Mouse (Mus musculus) hindbrain, embryonic 14.5 days (tissue): ENCODE measurements around the gene Svbp. TPM values are rescaled to one million over a fixed set of nuclear protein-coding genes. Genes with fewer than 3 reads are reported as not detected.

Source experiments
- ATAC-seq: fragments of 200-750 bp; cut with Nextera tagmentation; 2 replicates; pipeline ENCODE4 v1.8.0; 2017; ENCODE audit warnings: moderate number of reproducible peaks, mild to moderate bottlenecking, moderate TSS enrichment, moderate library complexity; ENCODE audit not compliant: low FRiP score
- DNase-seq: peaks from one replicate; pipeline ENCODE4 v3.0.0-alpha.2; 2015; ENCODE audit warnings: low spot score
- H3K27ac ChIP-seq: fragments of 300-500 bp; sonication (generic); 2 replicates; pipeline ENCODE4 v1.5.1; 2014; ENCODE audit warnings: mild to moderate bottlenecking, moderate library complexity
- H3K27me3 ChIP-seq: fragments of 300-500 bp; sonication (generic); 2 replicates; pipeline ENCODE4 v1.6.1; 2014; ENCODE audit warnings: mild to moderate bottlenecking, low read length, mixed read lengths; ENCODE audit not compliant: control insufficient read depth, insufficient read depth
- H3K36me3 ChIP-seq: fragments of 300-500 bp; sonication (generic); replicated peaks from 2 replicates; pipeline ENCODE4 v1.6.1; 2014; ENCODE audit not compliant: control insufficient read depth, insufficient read depth
- H3K4me1 ChIP-seq: fragments of 300-500 bp; sonication (generic); replicated peaks from 2 replicates; pipeline ENCODE4 v1.6.1; 2014; ENCODE audit warnings: antibody characterized with exemption, low read length, mixed read lengths; ENCODE audit not compliant: control insufficient read depth, insufficient read depth
- H3K4me2 ChIP-seq: fragments of 300-500 bp; sonication (generic); replicated peaks from 2 replicates; pipeline ENCODE4 v1.6.1; 2014; ENCODE audit warnings: mild to moderate bottlenecking, moderate library complexity
- H3K4me3 ChIP-seq: fragments of 300-500 bp; sonication (generic); replicated peaks from 2 replicates; pipeline ENCODE4 v1.5.1; 2014; ENCODE audit warnings: mild to moderate bottlenecking, low read length
- H3K9ac ChIP-seq: fragments of 300-500 bp; sonication (generic); 2 replicates; pipeline ENCODE4 v1.6.1; 2014
- H3K9me3 ChIP-seq: fragments of 300-500 bp; sonication (generic); 2 replicates; pipeline ENCODE4 v1.6.1; 2016; ENCODE audit warnings: low read length; ENCODE audit not compliant: control insufficient read depth
- WGBS: fragments of 180-500 bp; shearing (Covaris S2); extraction: QIAGEN DNeasy Blood & Tissue Kit; methylation state at CpG from one replicate; pipeline ENCODE4 v1.1.7; 2014; 5-methylcytosine and 5-hydroxymethylcytosine counted together
- polyA plus RNA-seq: library from polyadenylated mRNA; unstranded; fragments of >200 nt; fragmentation: Nextera tagmentation; extraction: Ambion mirVana; gene quantifications from 2 replicates; pipeline ENCODE4 v1.2.1, GENCODE M21; 2014

Gene Svbp
- polyA plus RNA-seq, 1 experiment from 2014 or later = 251 TPM

- 4% methylated on average over 4 of the region's 4 CpGs for WGBS
These were observed 27.4 kb upstream of the Svbp start for GRCm38 (mm10) chr4:119167663-119168062.

GRCm38 (mm10) chr4:119172919-119173650, 22.0 kb upstream of the Svbp start:
- peaks cover 11% of the 10 kb centered on the region for H3K4me1 ChIP-seq
- ATAC-seq (no peak), DNase-seq (no peak)
- no peaks in the 10 kb centered on the region for H3K27me3 ChIP-seq
- H3K4me2 ChIP-seq = peak overlapping the region; percentile 92
- peaks cover 8% of the 10 kb centered on the region for H3K36me3 ChIP-seq
- no peaks in the 10 kb centered on the region for H3K9me3 ChIP-seq
- peak overlapping the region; percentile 54; the same call in 1 of the 2 replicates for H3K27ac ChIP-seq
- 44% methylated on average over 18 of the region's 18 CpGs for WGBS
- peak overlapping the region; percentile 67 for H3K4me3 ChIP-seq
- peak overlapping the region; percentile 77 for H3K9ac ChIP-seq

More at GRCm38 (mm10) chr4:119167663-119168062, 27.4 kb upstream of the Svbp start:
- Histone ChIP-seq H3K4me1 (peaks cover 4% of the 10 kb centered on the region), H3K36me3 (peaks cover 8% of the 10 kb centered on the region), H3K9me3 (no peaks in the 10 kb centered on the region), H3K9ac (no peak overlapping the region), H3K27me3 (no peaks in the 10 kb centered on the region), H3K27ac (no peak overlapping the region), H3K4me2 (no peak overlapping the region), H3K4me3 (no peak overlapping the region)
- DNase-seq (peak; percentile 89), ATAC-seq (0 out of 2 replicates have a peak, but pooled peaks have one; percentile 48)

DNA sequence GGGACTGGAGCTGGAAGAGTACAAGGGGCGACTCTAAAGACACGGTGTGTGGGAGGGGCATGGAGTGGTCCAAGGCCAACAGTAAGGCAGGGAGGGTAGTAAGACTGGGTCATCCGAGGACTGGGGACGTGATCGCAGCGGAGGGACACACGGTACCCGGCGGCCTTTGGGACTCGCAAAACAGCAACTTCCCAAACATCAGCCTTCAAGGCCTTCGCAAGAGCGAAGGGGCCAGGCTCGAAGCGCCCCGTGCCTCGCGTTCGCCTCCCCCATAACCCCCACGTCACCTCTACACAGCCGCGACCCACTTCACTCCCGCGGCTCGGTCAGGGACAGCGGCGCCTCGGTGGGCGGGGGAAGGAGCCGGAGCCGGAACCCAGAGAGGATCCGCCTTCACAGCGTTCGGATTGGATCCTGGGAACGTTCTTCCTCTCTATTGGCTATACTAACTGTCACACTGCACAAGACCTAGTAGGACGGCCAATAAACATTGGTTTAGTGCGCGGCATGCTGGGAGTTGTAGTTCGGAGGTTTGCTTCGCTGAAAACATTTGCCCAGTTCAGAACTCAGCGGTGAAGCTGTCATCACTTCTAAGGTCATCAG, 21.2 kb upstream of the Svbp start, which contains the start of gene Zfp691:
Gene Zfp691 (minus strand): TSS at position 345 of the 603 bp plus-strand sequence.
- Histone ChIP-seq H3K4me3 (peak within 1 kb of the TSS; percentile 67), H3K9ac (peak within 1 kb of the TSS; percentile 77), H3K4me1 (peaks cover 11% of the 10 kb centered on the region), H3K9me3 (no peaks in the 10 kb centered on the region), H3K27me3 (no peaks in the 10 kb centered on the region), H3K27ac (peak within 1 kb of the TSS; percentile 54), H3K36me3 (peaks cover 8% of the 10 kb centered on the region), H3K4me2 (peak within 1 kb of the TSS; percentile 92)
- DNase-seq (peak; percentile 97), ATAC-seq (peak; percentile 100)
- WGBS = under 1% methylated on average over 39 of the region's 40 CpGs

DNA sequence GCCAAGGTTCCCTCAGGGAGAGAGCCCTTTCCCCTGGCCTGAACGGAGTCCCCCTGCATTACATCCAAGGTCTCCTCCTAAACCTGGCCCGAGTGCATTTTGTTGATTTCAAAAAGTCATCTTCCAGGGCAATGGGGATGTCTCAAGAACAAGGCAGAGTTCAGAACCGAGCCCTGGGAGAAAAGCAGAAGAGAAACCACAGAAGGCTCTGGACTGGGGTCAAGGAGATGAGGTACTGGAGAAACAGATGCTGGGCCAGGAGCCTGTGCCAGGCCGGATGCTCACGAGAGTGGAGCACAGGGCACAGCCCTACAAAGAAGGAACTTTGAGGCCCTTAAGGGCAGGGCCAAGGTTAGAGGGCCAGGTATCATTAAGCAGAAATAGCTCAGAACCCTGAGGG, 17.4 kb upstream of the Svbp start:
- WGBS = 75% methylated on average over 5 of the region's 5 CpGs
- Histone ChIP-seq H3K9ac (no peak overlapping the region), H3K9me3 (no peaks in the 10 kb centered on the region), H3K27me3 (no peaks in the 10 kb centered on the region), H3K27ac (no peak overlapping the region), H3K4me2 (no peak overlapping the region), H3K36me3 (no peaks in the 10 kb centered on the region), H3K4me3 (no peak overlapping the region), H3K4me1 (peaks cover 7% of the 10 kb centered on the region)
- no peak for DNase-seq
- ATAC-seq = no peak

DNA sequence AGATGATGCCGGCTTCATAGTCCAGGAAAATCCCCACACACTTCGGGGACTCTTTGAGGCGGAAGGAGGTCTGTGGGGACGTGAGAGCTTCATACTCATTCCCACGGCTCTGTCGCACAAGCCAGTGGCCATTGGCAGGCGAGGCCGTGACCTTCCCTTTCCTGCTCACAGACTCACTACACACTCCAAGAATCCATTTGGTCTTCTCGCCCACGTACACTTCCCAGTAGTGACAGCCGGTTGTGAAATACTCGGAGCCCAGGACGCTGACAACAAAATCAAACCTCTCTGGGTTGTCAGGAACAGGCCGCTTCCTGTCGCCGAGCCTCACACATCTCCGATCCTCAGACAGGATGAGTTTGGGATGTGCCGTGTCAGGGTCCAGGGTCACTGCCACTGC, 16.8 kb upstream of the Svbp start:
- H3K4me2 ChIP-seq = no peak overlapping the region
- ATAC-seq (no peak), DNase-seq (no peak)
- H3K9me3 ChIP-seq = no peaks in the 10 kb centered on the region
- H3K27me3 ChIP-seq = no peaks in the 10 kb centered on the region
- H3K27ac ChIP-seq = no peak overlapping the region
- H3K9ac ChIP-seq = no peak overlapping the region
- H3K4me3 ChIP-seq = no peak overlapping the region
- 79% methylated on average over 18 of the region's 18 CpGs for WGBS
- 0 out of 2 replicates have a peak, but pooled peaks cover under 1% of the 10 kb centered on the region for H3K4me1 ChIP-seq
- H3K36me3 ChIP-seq = no peaks in the 10 kb centered on the region

DNA sequence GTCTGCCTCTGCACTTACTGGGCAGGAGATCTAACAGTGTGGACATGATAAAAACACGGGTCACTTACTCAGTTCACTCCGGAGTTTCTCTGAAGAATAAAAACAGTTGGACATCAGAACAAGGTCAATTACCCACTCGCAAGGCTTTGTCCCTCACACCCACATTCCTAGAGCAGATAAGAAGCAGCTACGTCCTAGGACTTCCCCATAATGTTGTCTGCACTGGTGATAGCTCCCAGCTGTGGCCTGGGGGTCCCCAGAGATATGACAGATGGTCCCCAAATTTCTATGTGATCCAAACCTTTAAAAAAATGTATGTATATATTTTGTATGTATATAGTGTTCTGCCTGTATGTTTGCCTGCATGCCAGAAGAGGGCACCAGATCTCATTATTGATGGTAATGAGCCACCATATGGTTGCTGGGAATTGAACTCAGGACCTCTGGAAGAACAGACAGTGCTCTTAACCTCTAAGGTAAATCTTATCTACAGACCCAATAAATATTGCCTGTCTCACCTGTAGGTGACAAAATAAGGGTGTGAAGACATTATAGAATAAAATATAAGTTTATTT, 14.9 kb upstream of the Svbp start:
- Histone ChIP-seq H3K4me1 (no peaks in the 10 kb centered on the region), H3K4me3 (no peak overlapping the region), H3K9me3 (no peaks in the 10 kb centered on the region), H3K4me2 (no peak overlapping the region), H3K27me3 (no peaks in the 10 kb centered on the region), H3K27ac (no peak overlapping the region), H3K9ac (no peak overlapping the region), H3K36me3 (no peaks in the 10 kb centered on the region)
- ATAC-seq = no peak
- WGBS = 59% methylated on average over 4 of the region's 4 CpGs
- no peak for DNase-seq

- 90% methylated on average over 9 of the region's 9 CpGs for WGBS
- Histone ChIP-seq H3K4me3 (no peak overlapping the region), H3K4me1 (no peaks in the 10 kb centered on the region), H3K27me3 (no peaks in the 10 kb centered on the region), H3K36me3 (no peaks in the 10 kb centered on the region), H3K4me2 (no peak overlapping the region), H3K27ac (no peak overlapping the region), H3K9me3 (no peaks in the 10 kb centered on the region), H3K9ac (no peak overlapping the region)
- DNase-seq = no peak
- no peak for ATAC-seq
These were observed 13.7 kb upstream of the Svbp start for GRCm38 (mm10) chr4:119181456-119181855.

DNA sequence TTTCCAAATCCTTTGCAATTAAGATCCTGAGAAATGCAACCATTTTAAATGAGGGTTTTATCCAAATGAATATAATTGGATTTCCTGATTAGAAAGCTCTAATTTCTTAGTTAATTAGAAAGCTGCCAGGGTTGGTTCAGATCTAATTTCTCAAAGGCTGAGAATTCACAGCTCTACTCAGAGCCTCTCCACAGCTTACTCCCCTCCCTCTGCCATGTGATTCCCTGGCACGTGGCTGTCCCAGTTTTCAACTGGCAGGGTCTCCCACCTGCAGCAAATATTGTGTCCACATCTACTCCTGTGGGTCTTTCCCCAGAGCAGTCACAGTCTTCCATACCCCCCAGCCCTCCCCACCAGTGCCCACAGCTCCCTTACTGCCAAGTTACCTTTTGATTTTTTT, 11.6 kb upstream of the Svbp start:
- H3K9me3 ChIP-seq = no peaks in the 10 kb centered on the region
- no peaks in the 10 kb centered on the region for H3K27me3 ChIP-seq
- no peak for DNase-seq
- H3K4me3 ChIP-seq = no peak overlapping the region
- H3K36me3 ChIP-seq = no peaks in the 10 kb centered on the region
- no peak for ATAC-seq
- WGBS = 50% methylated on average over 1 of the region's 1 CpGs
- H3K4me1 ChIP-seq = no peaks in the 10 kb centered on the region
- H3K9ac ChIP-seq = no peak overlapping the region
- no peak overlapping the region for H3K4me2 ChIP-seq
- no peak overlapping the region for H3K27ac ChIP-seq

GRCm38 (mm10) chr4:119185771-119186170, 9.3 kb upstream of the Svbp start:
- no peaks in the 10 kb centered on the region for H3K4me1 ChIP-seq
- no peaks in the 10 kb centered on the region for H3K27me3 ChIP-seq
- no peak for DNase-seq
- no peak for ATAC-seq
- no peaks in the 10 kb centered on the region for H3K36me3 ChIP-seq
- no peak overlapping the region for H3K27ac ChIP-seq
- 83% methylated on average over 4 of the region's 4 CpGs for WGBS
- H3K9ac ChIP-seq = no peak overlapping the region
- H3K4me2 ChIP-seq = no peak overlapping the region
- no peaks in the 10 kb centered on the region for H3K9me3 ChIP-seq
- H3K4me3 ChIP-seq = no peak overlapping the region
